Mouse (Mus musculus): ENCODE measurements around the gene Gm21983.

Gm21983 gene

DNA sequence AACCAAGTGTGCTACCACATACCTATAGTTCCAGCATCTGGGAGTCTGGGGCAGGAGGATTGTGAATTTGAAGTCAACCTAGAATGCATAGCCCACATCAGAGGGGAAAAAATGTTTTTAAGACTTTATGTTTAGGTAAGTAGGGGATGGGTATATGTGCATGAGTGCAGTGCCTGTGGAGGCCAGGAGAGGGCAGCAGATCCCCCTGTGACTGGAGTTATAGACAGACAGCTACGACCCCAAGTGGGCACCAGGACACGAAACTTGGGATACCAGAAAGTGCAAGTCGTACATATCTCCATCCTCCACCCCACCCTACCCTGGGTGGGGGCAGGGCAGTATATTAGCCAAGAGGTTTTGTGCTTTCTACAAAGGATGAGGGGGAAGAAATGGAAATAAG, 4.1 kb upstream of the Gm21983 start:
- DNase-seq: no peak

DNA sequence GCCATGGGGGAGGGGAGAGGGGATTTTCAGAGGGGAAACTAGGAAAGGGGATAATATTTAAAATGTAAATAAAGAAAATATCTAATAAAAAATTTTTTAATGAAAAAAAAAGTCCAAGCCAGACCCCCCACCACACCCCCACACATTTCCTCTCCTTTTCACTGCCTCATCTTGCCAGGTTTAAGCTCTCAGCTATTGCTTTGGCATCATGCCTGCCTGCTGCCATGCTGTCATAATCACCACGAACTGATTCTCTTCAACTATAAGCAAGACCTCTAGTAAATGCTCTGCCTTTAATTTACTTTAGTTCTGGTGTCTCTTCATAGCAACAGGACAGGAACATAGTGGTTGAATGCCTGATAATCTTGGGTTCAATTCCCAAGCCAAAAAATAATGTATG, 1.6 kb upstream of the Gm21983 start:
- no peak for DNase-seq

DNA sequence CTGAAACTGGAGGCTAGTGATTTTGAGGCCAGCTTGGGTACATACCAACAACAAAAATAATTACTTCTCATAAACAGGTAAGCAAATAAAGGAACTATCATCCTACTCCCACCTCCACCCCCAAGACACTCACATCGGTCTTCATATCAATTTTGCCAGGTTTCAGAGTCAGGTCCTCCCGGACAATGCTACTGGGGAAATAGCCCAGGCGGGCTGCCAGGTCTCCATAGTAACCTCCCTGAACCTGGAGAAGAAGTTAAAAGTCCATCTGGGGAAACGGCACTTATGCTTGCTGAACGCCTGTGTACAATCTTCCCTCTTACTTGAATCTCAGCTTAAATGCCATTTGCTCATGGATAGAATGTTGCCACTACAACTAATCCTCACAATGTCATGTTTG, 850 bp downstream of the Gm21983 start:
- no peak for DNase-seq

- DNase-seq: no peak
Measured at GRCm38 (mm10) chr7:27179217-27179918, 1.5 kb downstream of the Gm21983 start.

DNA sequence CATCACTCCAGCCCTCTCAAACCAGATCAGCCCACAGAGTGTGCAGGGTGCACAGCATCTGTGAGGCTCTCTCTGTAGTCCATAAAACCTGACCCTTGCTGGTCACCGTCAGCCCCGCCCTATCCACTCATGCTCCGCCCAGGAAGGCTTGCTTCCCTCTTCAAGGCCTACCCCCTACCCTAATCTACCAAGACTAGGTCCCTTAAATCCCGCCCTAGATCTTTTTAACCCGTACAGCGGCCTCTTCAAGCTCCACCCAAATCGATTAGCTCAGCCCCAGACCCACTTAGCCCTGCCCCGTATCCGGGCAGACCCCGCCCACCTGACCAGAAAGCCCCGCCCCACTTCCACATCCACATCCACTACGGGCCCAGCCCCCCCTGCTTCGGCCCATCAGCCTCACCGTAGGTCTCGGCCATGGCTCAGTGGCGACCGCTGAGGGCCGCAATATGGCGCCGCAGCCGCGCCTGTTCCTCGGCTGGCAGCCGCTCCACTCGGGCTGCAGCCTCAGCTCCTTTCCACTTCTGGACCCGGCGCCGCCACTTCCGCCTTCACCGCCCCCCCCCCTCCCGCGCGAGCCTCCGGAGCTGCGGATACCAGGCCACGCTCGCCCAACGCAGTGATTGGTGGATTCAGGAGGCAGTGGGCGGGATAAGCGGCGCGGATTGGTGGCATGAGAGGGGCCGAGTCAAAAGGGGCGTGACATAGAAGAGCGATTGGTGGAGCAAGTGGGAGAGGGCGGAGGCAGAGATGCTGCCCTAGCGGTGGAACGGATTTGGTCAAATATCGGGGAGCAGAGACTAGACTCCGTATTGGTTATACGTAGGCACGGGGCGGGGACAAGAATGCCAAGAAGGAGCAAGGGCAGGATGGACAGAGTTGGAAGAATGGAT, 2.3 kb downstream of the Gm21983 start, which contains the start of gene Rab4b:
Gene Rab4b, minus strand, starts transcription at position 573 of the 893 bp plus-strand sequence.
- DNase-seq: peak; percentile 98

DNA sequence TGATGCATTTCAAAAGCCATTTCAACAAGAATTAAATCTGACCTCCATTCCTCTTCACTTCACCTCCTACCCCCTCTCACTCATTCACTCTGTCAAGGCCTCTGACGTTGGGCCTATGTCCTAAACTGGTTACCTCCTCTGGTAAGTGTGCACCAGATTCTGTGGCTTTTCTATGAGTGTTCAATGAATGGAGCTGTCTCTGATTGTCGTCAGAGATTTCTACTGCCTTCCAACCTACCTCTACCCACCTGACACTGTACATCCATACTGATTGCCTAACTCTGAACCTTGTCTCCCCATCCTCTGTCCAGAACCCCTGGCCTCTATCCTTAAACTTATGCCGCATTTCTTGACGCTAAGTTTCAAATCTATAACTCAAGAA, 3.0 kb downstream of the Gm21983 start:
- no peak for DNase-seq

DNA sequence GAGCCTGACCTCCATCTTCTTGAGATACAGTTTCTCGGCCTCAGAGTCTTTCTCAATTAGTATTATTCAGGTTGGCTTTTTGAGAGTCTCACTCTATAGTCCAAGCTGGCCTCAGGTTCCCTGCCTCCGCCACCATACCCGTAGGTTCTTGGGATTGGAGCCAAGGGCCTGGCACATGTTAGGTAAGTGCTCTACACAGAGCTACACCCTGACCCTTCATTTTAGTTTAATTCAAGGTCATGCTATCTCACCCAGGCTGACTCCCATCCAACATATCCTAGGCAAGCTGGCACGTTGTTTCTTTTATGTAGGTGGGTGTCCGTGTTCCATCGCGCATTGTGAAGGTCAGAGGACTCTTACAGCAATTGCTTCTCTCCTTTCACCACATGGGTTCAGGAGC, 6.0 kb downstream of the Gm21983 start:
- DNase-seq: no peak

- DNase-seq: no peak
Measured at GRCm38 (mm10) chr7:27174496-27174895, 6.4 kb downstream of the Gm21983 start.

DNA sequence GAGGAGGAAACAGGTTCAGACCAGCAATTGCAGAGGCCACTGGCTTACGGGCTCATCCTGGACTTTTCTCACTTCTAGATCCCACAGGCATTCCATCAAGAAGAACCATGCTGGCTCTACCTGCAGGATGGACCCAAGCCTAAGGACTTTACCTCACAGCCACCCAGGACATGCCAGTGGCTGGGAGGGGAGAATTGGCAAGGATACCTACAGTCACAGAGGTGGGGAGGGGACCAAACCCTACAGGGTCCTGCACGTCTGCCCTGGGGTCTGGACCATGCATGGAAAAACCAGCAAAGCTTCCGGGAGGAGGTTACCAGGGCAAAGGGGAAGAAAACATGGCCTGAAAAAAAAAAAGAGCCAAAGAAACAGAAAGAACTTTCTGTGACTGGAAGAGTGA, 9.9 kb downstream of the Gm21983 start:
- DNase-seq: no peak

DNA sequence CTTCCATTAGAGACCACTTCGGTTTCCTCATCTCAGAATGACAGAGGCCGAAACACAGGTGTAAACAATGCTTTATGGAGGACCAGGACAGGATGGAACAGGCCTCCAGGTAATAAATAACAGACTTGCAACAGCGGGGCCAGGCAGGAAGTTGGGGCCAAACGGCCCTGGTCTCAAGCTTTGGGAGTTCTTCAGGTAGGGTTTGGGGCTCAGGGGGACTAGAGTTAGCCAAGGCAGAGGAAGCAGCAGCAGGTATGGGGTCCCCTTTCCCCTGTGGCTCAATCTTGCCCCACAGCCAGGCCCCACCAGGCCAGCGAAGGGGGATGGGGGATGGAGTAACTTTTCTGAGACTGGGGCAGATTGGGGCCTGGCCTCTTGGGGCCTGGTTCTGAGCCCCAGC, 12.5 kb downstream of the Gm21983 start:
- no peak for DNase-seq

- DNase-seq: no peak
Measured at GRCm38 (mm10) chr7:27167475-27168094, 13.3 kb downstream of the Gm21983 start.

GRCm38 (mm10) chr7:27166614-27167474, 14.0 kb downstream of the Gm21983 start, which contains the start of gene Egln2:
Gene Egln2, minus strand, starts transcription at chr7:27166802.
- DNase-seq: peak; percentile 98

GRCm38 (mm10) chr7:27166229-27166613, 14.7 kb downstream of the Gm21983 start:
- peak; percentile 79 for DNase-seq

GRCm38 (mm10) chr7:27165696-27166095, 15.2 kb downstream of the Gm21983 start:
- no peak for DNase-seq

DNA sequence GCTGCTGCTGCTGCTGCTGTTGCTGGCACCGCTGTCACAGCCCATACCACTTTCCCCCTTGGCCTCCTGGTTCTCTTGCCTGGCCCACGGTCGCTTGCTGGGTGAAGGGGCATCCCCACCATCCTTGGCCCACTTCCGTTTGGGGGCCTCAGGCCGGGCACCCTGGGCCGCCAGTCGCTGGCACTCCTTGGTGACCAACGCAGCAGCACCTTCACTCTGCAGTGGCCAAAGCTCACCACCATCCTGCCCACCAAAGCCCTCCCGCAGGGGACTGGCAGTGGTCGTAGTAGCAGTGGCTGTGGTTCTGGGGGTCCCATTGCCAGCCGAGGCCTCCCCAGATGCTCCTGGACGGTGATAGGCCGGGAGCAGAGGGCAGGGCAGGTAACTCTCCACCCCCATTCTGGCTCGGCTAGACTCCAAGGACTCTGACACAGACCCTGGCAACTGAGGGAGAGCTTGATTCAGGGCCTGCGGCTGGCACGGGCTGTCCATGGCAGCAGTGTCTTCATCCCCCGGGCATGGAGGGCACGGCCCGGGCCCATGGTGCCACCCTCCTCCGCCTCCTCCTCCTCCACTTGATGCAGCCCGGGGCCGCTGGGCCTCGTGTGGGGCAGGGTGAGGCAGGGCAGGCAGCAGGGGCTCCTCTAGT, 15.8 kb downstream of the Gm21983 start:
- no peak for DNase-seq

- peak; percentile 51 for DNase-seq
Measured at GRCm38 (mm10) chr7:27164112-27164947, 16.6 kb downstream of the Gm21983 start.

GRCm38 (mm10) chr7:27163450-27163805, 17.5 kb downstream of the Gm21983 start:
- no peak for DNase-seq

DNA sequence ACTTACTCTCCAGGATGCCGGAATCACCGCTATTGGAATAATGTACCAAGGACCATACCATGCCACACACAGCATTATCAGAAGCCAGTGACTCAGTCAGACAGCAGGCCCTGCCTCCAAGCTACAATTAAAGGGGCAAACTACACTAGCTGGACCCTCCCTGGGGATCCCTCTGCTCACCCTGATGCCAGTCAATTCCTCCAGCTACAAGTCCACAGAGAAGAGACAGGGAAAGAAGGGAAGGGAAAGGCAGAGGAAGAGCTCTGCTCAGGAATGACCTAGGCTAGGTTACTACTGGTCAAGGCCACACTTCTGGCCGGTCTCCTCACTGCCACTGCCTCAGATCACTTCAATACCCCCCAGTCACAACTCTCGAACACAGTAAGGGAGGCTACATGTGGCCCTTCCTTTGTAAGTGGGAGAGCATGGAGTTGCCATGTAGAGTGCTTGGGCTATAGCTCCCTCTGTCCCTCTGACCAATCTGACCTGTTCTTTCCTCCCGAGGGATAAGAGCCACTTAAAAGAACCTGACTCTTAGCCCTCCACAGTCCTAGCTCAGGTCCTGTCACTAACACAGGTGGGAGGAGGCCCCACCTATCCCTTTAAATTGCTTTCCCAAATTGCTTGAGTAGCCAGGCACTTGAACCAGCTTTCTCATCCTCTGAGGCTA, 18.0 kb downstream of the Gm21983 start:
- DNase-seq: no peak

- DNase-seq: no peak
Measured at GRCm38 (mm10) chr7:27161744-27162143, 19.1 kb downstream of the Gm21983 start.

DNA sequence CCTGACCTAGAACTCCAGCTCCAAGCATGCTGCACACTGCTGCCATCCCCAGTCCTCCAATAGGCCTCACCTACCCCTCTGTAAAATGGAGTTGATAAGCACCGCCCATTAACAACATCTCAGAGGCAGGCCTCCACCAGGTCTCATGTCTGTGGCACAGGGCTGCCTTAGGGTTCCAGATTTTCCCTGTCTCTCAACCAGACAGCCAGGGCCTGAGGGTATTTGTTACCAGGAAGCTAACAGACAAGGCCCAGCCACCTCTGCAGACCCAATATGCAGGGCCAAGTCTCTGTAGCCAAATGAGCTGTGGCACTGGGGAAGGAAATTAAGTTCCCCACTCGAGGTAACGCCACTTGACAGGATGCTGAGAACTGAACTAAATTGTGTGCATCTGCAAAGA, 20.0 kb downstream of the Gm21983 start:
- no peak for DNase-seq

- DNase-seq: peak; percentile 88
Measured at GRCm38 (mm10) chr7:27159882-27160281, 21.0 kb downstream of the Gm21983 start.

Measured in right cerebral cortex, postnatal 14 days (tissue).